Mouse (Mus musculus) midbrain, postnatal 0 days (tissue): Measurements from ENCODE around the gene Pnliprp2. TPM values are rescaled to one million over a fixed set of nuclear protein-coding genes. Genes with fewer than 3 reads are reported as not detected.

Source experiments
- ATAC-seq: fragments of 200-750 bp; cut with Nextera tagmentation; 2 replicates; pipeline ENCODE4 v1.8.0; 2017; ENCODE audit warnings: moderate number of reproducible peaks, mild to moderate bottlenecking, moderate TSS enrichment, moderate library complexity; ENCODE audit not compliant: low FRiP score
- DNase-seq: peaks from one replicate; pipeline ENCODE4 v3.0.0-alpha.2; 2015; ENCODE audit warnings: low spot score
- H3K27ac ChIP-seq: fragments of 300-500 bp; sonication (generic); 2 replicates; pipeline ENCODE4 v1.5.1; 2014; ENCODE audit warnings: low read depth, mild to moderate bottlenecking, low read length, mixed read lengths
- H3K27me3 ChIP-seq: fragments of 300-500 bp; sonication (generic); 2 replicates; pipeline ENCODE4 v1.6.1; 2014; ENCODE audit warnings: low read length, control low read depth, mixed read lengths; ENCODE audit not compliant: insufficient read depth
- H3K36me3 ChIP-seq: fragments of 300-500 bp; sonication (generic); 2 replicates; pipeline ENCODE4 v1.6.1; 2014; ENCODE audit warnings: low read length, control low read depth, mixed read lengths; ENCODE audit not compliant: insufficient read depth
- H3K4me1 ChIP-seq: fragments of 300-500 bp; sonication (generic); 2 replicates; pipeline ENCODE4 v1.6.1; 2014; ENCODE audit warnings: mild to moderate bottlenecking, control low read depth, antibody characterized with exemption, low read length, mixed read lengths; ENCODE audit not compliant: insufficient read depth
- H3K4me2 ChIP-seq: fragments of 300-500 bp; sonication (generic); 2 replicates; pipeline ENCODE4 v1.6.1; 2014; ENCODE audit warnings: low read depth, mild to moderate bottlenecking, low read length, mixed read lengths; ENCODE audit not compliant: poor library complexity, severe bottlenecking
- H3K4me3 ChIP-seq: fragments of 300-500 bp; sonication (generic); 2 replicates; pipeline ENCODE4 v1.5.1; 2014; ENCODE audit warnings: low read depth, mild to moderate bottlenecking, low read length, moderate library complexity
- H3K9ac ChIP-seq: fragments of 300-500 bp; sonication (generic); replicated peaks from 2 replicates; pipeline ENCODE4 v1.6.1; 2014; ENCODE audit warnings: mild to moderate bottlenecking, low read length, moderate library complexity, mixed read lengths; ENCODE audit not compliant: poor library complexity, severe bottlenecking
- H3K9me3 ChIP-seq: fragments of 300-500 bp; sonication (generic); 2 replicates; pipeline ENCODE4 v1.6.1; 2016; ENCODE audit warnings: low read length, control low read depth
- CTCF ChIP-seq: IDR thresholded peaks from 2 replicates; pipeline ENCODE4 v1.5.1; 2016; ENCODE audit warnings: antibody characterized with exemption, mild to moderate bottlenecking
- WGBS: fragments of 180-500 bp; shearing (Covaris S2); extraction: QIAGEN DNeasy Blood & Tissue Kit; methylation state at CpG from one replicate; pipeline ENCODE4 v1.1.7; 2014; 5-methylcytosine and 5-hydroxymethylcytosine counted together
- polyA plus RNA-seq: library from polyadenylated mRNA; unstranded; fragments of >200 nt; fragmentation: Nextera tagmentation; extraction: Ambion mirVana; gene quantifications from 2 replicates; pipeline ENCODE4 v1.2.1, GENCODE M21; 2015
- total RNA-seq: library from RNA; depleted of rRNA; stranded (reverse); fragments of >200 nt; gene quantifications from 2 replicates; pipeline ENCODE4 v1.2.3, GENCODE M21; 2014

Gene Pnliprp2
- total and polyA plus RNA-seq, 2 experiments from 2014 or later = 0.27 TPM; not detected in 1

DNA sequence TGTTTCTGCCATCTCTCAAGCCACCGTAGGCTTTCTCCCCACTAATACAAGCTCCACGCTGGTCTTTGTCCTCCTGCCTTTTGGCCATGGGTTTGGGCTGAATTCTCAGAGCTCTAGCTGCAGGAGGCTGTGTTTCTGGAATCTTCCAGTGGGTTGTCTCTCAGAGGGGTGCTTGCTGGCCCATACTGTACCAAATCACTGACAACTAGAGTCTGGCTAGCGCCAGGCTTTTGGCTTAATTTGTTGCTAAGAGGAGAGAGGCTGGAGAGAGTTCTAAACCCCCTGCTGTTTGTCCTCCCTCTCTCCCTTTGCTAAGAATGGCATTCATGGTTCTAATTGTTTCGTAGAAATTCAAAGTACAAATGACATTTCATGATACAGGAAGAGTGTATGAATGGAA lies 22.0 kb downstream of the Pnliprp2 start:
- no peak for ATAC-seq
- no peaks in the 10 kb centered on the region for H3K36me3 ChIP-seq
- H3K27ac ChIP-seq = peak overlapping the region; percentile 18; the same call in 1 of the 2 replicates
- 0 out of 2 replicates have a peak, but pooled peaks cover 2% of the 10 kb centered on the region for H3K4me1 ChIP-seq
- H3K4me3 ChIP-seq = no peak overlapping the region
- peak; percentile 70 for DNase-seq
- H3K4me2 ChIP-seq = no peak overlapping the region
- no peaks in the 10 kb centered on the region for H3K27me3 ChIP-seq
- H3K9ac ChIP-seq = no peak overlapping the region
- H3K9me3 ChIP-seq = no peaks in the 10 kb centered on the region
- no peak for TF ChIP-seq CTCF
- 32% methylated on average over 4 of the region's 4 CpGs for WGBS

DNA sequence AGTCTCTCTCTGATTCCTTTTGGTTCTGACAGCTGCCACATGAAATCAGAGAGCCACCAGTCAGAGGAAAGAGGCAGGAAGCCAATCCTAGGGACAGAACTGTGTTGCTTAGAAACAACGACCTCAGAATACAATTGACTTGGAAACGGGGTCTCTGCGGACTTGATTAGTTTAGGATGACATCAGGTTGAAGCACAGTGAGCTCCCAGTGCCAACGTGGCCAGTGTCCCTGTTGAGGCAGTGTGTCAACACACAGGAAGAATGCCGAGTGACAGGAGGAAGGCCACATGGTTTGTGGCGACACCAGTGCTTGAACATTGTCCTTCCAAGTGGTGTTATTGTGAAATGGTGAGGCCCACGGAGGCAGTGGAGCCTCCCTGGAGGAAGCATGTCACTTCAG lies 24.4 kb downstream of the Pnliprp2 start:
- Histone ChIP-seq H3K4me1 (0 out of 2 replicates have a peak, but pooled peaks cover 2% of the 10 kb centered on the region), H3K4me3 (no peak overlapping the region), H3K9me3 (no peaks in the 10 kb centered on the region), H3K9ac (no peak overlapping the region), H3K27me3 (no peaks in the 10 kb centered on the region), H3K27ac (peak overlapping the region; percentile 43; the same call in 1 of the 2 replicates), H3K36me3 (no peaks in the 10 kb centered on the region), H3K4me2 (no peak overlapping the region)
- peak; percentile 72 for ATAC-seq
- no peak for TF ChIP-seq CTCF
- DNase-seq = peak; percentile 87
- WGBS = 18% methylated on average over 7 of the region's 7 CpGs

GRCm38 (mm10) chr19:58789194-58789593 lies 29.7 kb downstream of the Pnliprp2 start:
- H3K27ac ChIP-seq = no peak overlapping the region

GRCm38 (mm10) chr19:58794284-58794683 lies 34.8 kb downstream of the Pnliprp2 start, which contains the start of gene 1700019N19Rik:
Gene 1700019N19Rik, minus strand, starts transcription at chr19:58794461.
- no peaks in the 10 kb centered on the region for H3K4me1 ChIP-seq
- 0 out of 2 replicates have a peak within 1 kb of the TSS, but pooled peaks have one; percentile 12 for H3K27ac ChIP-seq
- no peak for TF ChIP-seq CTCF
- no peak for ATAC-seq
- no peaks in the 10 kb centered on the region for H3K9me3 ChIP-seq
- H3K36me3 ChIP-seq = peaks cover 9% of the 10 kb centered on the region
- H3K9ac ChIP-seq = no peak within 1 kb of the TSS
- no peaks in the 10 kb centered on the region for H3K27me3 ChIP-seq
- no peak within 1 kb of the TSS for H3K4me3 ChIP-seq
- DNase-seq = no peak
- no peak within 1 kb of the TSS for H3K4me2 ChIP-seq
- WGBS = 41% methylated on average over 10 of the region's 10 CpGs

More at GRCm38 (mm10) chr19:58789194-58789593, 29.7 kb downstream of the Pnliprp2 start:
- Histone ChIP-seq H3K27me3 (no peaks in the 10 kb centered on the region), H3K4me2 (no peak overlapping the region), H3K9ac (no peak overlapping the region), H3K4me1 (no peaks in the 10 kb centered on the region), H3K36me3 (no peaks in the 10 kb centered on the region), H3K4me3 (no peak overlapping the region), H3K9me3 (no peaks in the 10 kb centered on the region)
- no peak for DNase-seq
- no peak for ATAC-seq
- 70% methylated on average over 11 of the region's 11 CpGs for WGBS
- no peak for TF ChIP-seq CTCF

GRCm38 (mm10) chr19:58795114-58795669 lies 35.7 kb downstream of the Pnliprp2 start:
- Histone ChIP-seq H3K27ac (0 out of 2 replicates have a peak overlapping the region, but pooled peaks have one; percentile 1), H3K9me3 (no peaks in the 10 kb centered on the region), H3K27me3 (no peaks in the 10 kb centered on the region), H3K4me2 (no peak overlapping the region), H3K36me3 (peaks cover 18% of the 10 kb centered on the region), H3K4me1 (no peaks in the 10 kb centered on the region), H3K9ac (no peak overlapping the region), H3K4me3 (no peak overlapping the region)
- ATAC-seq (peak; percentile 69), DNase-seq (peak; percentile 63)
- TF ChIP-seq CTCF = no peak
- 60% methylated on average over 12 of the region's 12 CpGs for WGBS

GRCm38 (mm10) chr19:58805191-58805779 lies 45.8 kb downstream of the Pnliprp2 start:
- H3K9me3 ChIP-seq = no peaks in the 10 kb centered on the region
- H3K4me1 ChIP-seq = no peaks in the 10 kb centered on the region
- no peak for TF ChIP-seq CTCF
- H3K27me3 ChIP-seq = no peaks in the 10 kb centered on the region
- DNase-seq = no peak
- no peak overlapping the region for H3K4me3 ChIP-seq
- H3K9ac ChIP-seq = no peak overlapping the region
- 88% methylated on average over 9 of the region's 9 CpGs for WGBS
- peaks cover 31% of the 10 kb centered on the region for H3K36me3 ChIP-seq
- H3K4me2 ChIP-seq = no peak overlapping the region
- no peak for ATAC-seq
- no peak overlapping the region for H3K27ac ChIP-seq
